Mouse (Mus musculus) left cerebral cortex, postnatal 10 days (tissue): ENCODE results near the gene Gm826. TPM values are rescaled to one million over a fixed set of nuclear protein-coding genes. Genes with fewer than 3 reads are reported as not detected.

Experiments
- DNase-seq, 2 experiments: peaks; one replicate each; pipeline ENCODE4 v3.0.0; 2021 to 2022; ENCODE audit warnings: low spot score in 2 of 2, mixed read lengths in 1 of 2; ENCODE audit errors: extremely low spot score in 1 of 2
- intact Hi-C: fragments of 180-260 bp; cut with DNase I; formaldehyde crosslinking; loops from one replicate; pipeline ENCODE4 v1.15.1; 2025
- total RNA-seq, 2 experiments: library from RNA; stranded (reverse); gene quantifications; 2 replicates each; pipeline ENCODE4 v1.2.3; 2021

Gene Gm826
- total RNA-seq, 2 experiments from 2014 or later: not detected

GRCm38 (mm10) chr2:160318255-160318654, 15.7 kb downstream of the Gm826 start:
- DNase-seq: no peak
- intact Hi-C loops: no loop called here

- intact Hi-C loops: no loop called here
- DNase-seq: no peak
These were observed 20.4 kb downstream of the Gm826 start for GRCm38 (mm10) chr2:160313595-160314007.

DNA sequence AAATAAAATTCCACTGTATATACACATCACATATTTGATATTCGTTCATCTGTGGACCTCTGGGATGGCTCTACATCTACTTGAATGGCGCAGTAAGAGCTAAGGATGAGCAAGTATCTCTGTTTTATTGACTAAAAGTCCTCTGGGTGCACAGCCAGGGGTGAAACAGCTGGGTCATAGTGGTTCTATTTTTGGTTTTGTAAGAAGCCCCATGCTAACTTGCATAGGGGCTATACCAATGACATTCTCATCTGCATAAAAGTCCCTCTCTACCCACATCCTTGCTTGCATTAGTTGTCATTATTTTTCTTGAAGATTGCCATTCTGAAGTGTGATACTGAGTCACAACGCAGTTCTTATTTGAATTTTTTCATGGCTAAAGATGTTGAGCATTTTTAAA, 28.9 kb downstream of the Gm826 start:
- intact Hi-C loops: no loop called here
- DNase-seq: no peak

GRCm38 (mm10) chr2:160303992-160304391, 30.0 kb downstream of the Gm826 start:
- intact Hi-C loops: no loop called here
- no peak for DNase-seq

DNA sequence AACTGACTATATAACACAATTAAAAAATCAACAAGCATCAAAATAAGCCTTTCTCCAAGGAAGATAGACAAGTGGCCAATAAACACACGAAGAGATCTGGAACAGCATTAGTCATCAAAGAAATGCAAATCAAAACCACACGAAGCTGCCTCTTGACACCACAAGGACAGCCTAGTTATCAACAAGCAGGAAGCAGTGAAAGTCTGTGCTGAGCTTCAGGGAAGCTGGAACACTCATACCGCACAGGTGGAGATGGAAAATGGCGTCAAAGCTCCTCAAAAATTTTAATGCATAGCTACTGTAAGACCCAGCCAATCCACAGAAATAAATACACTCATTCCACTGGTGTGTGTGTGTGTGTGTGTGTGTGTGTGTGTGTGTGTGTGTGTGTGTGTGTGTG, 31.9 kb downstream of the Gm826 start:
- intact Hi-C loops: no loop called here
- DNase-seq: no peak

GRCm38 (mm10) chr2:160298586-160298985, 35.4 kb downstream of the Gm826 start:
- no peak for DNase-seq
- intact Hi-C loops: no loop called here

- DNase-seq: no peak
- intact Hi-C loops: no loop called here
These were observed 45.3 kb downstream of the Gm826 start for GRCm38 (mm10) chr2:160288538-160289151.

- DNase-seq: peak in 1 of 2 experiments; percentile 17
- intact Hi-C loops: no loop called here
These were observed 57.9 kb downstream of the Gm826 start for GRCm38 (mm10) chr2:160275959-160276657.

- no peak for DNase-seq
- intact Hi-C loops: no loop called here
These were observed 66.0 kb downstream of the Gm826 start for GRCm38 (mm10) chr2:160267828-160268453.

DNA sequence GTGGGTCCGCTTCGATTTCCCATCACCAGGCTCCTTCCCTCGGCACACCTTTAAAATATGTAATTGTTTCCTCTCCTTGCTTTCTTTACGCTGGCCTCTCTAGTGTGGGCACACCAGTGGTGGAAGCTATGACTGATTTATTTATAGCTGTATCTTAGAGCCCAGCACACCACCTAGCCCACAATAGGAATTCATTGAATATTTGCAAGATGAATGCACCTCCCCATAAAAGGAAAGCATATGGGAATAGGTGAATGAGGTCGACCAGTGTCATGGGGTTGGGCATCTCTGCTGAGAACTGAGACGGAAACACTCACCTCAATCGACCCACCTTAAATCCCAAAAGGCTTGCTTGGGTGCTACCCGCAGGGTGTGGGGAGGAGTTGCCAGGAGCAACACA, 70.1 kb downstream of the Gm826 start:
- DNase-seq: no peak
- intact Hi-C loops: no loop called here

GRCm38 (mm10) chr2:160261538-160261937, 72.4 kb downstream of the Gm826 start:
- intact Hi-C loops: no loop called here
- no peak for DNase-seq

Other genes with a start within 250 kb of the Gm826 start
- gene Mafb, start 32.9 kb upstream of the Gm826 start, total RNA-seq: 10 to 100 TPM; 19.9 to 21.6 TPM